Mouse (Mus musculus): ENCODE data around the gene Ppib. TPM values are rescaled to one million over a fixed set of nuclear protein-coding genes. Genes with fewer than 3 reads are reported as not detected.
A peak's percentile ranks its signal among the peaks of the same experiment; 100 is the strongest.

Ppib gene
- polyA plus RNA-seq, 1 experiment from 2014 or later: 658 TPM

DNA sequence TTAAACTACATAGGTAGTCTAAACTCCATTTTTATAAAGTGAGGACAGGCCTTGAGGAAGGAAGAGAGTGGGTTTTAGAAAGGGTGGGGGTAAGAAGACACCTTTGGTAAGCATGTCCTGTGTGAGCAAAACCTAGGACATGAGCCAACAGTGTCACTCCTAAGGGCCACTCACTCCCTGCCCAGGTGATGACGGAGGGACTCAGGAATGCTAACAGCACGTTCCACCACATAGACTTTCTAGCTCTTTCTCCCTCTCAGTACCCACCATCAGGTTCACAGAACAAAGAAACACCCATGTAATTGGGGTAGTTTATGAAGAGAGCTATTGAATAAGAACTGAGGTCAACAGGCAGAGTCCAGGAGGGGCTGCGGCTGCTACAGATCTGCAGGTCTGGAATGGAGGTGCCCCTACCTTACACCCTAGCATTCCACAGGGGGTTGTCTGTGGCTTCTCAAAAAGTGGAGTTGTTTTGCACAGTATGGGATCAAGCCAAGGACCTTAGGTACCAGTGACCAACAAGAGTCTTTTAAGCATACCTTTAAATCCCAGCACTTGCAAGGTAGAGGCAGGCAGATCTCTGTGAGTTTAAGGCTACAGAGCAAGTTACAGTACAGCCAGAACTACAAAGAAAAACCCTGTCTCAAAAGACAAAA lies 20.9 kb downstream of the Ppib start:
- Histone ChIP-seq H3K4me1 (ENCODE audit: control insufficient read depth, insufficient read depth, low read length) (peaks cover 6% of the 10 kb centered on the region; the same call in 1 of the 2 replicates), H3K4me3 (ENCODE audit: low read depth, low read length) (no peak overlapping the region), H3K27me3 (ENCODE audit: control insufficient read depth, insufficient read depth, low read length) (no peaks in the 10 kb centered on the region), H3K36me3 (ENCODE audit: control insufficient read depth, insufficient read depth, low read length) (no peaks in the 10 kb centered on the region), H3K9me3 (ENCODE audit: control insufficient read depth, low read depth, low read length) (no peaks in the 10 kb centered on the region), H3K4me2 (replicated peaks; ENCODE audit: low read depth, low read length) (no peak overlapping the region), H3K27ac (ENCODE audit: low read length) (no peak overlapping the region), H3K9ac (replicated peaks; ENCODE audit: low read depth, low read length) (no peak overlapping the region)
- ATAC-seq (ENCODE audit: insufficient number of reproducible peaks, insufficient read depth, low FRiP score, low read depth): no peak
- WGBS: 81% methylated on average over 3 of the region's 3 CpGs

DNA sequence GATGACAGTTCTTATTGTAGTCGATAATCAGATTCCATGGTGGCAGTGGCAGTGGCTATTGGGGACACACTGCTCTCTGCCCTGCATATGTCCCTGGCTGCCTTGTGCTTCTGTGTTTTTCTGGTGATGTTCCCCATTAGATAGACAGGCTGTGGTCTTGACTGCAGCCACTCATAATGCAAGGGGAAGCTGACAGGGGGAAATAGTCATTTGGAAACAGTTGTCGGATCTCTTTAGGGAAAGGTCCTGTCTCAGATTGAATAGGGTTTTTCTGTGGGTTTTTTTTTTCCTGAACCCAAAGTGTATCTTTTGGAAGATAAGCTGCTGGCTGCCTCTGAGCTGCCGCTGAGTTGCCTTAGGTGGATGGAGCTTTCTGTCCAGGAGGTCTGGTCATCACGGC lies 22.0 kb downstream of the Ppib start:
- H3K9ac ChIP-seq (replicated peaks; ENCODE audit: low read depth, low read length): no peak overlapping the region
- no peaks in the 10 kb centered on the region for H3K27me3 ChIP-seq (ENCODE audit: control insufficient read depth, insufficient read depth, low read length)
- no peak for ATAC-seq (ENCODE audit: insufficient number of reproducible peaks, insufficient read depth, low FRiP score, low read depth)
- H3K4me3 ChIP-seq (ENCODE audit: low read depth, low read length): no peak overlapping the region
- no peaks in the 10 kb centered on the region for H3K9me3 ChIP-seq (ENCODE audit: control insufficient read depth, low read depth, low read length)
- H3K4me1 ChIP-seq (ENCODE audit: control insufficient read depth, insufficient read depth, low read length): peaks cover 6% of the 10 kb centered on the region; the same call in 1 of the 2 replicates
- no peaks in the 10 kb centered on the region; the same call in 1 of the 2 replicates for H3K36me3 ChIP-seq (ENCODE audit: control insufficient read depth, insufficient read depth, low read length)
- 78% methylated on average over 4 of the region's 4 CpGs for WGBS
- H3K4me2 ChIP-seq (replicated peaks; ENCODE audit: low read depth, low read length): no peak overlapping the region
- H3K27ac ChIP-seq (ENCODE audit: low read length): no peak overlapping the region

DNA sequence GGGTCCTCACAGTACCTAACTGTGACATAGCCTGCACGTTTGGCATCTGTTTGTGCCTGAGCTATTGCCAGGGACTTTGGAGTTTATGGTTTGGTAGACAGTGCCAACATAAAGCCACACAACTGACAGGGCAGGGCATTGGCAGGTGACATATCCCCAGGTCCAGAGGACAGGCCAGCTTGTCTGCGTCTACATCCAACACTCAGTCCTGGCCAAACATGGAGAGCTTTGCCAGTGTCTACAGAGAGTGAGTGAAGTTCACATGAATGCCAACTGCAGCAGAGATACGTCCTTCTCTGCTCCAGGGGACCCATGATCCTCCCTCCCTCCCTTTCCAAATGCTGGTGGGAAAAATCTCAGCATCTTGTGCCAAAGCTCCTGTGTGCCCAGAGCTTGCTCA lies 24.1 kb downstream of the Ppib start:
- Histone ChIP-seq H3K4me2 (replicated peaks; ENCODE audit: low read depth, low read length) (no peak overlapping the region), H3K4me1 (ENCODE audit: control insufficient read depth, insufficient read depth, low read length) (no peaks in the 10 kb centered on the region), H3K9me3 (ENCODE audit: control insufficient read depth, low read depth, low read length) (no peaks in the 10 kb centered on the region), H3K4me3 (ENCODE audit: low read depth, low read length) (no peak overlapping the region), H3K27me3 (ENCODE audit: control insufficient read depth, insufficient read depth, low read length) (no peaks in the 10 kb centered on the region), H3K9ac (replicated peaks; ENCODE audit: low read depth, low read length) (no peak overlapping the region), H3K27ac (ENCODE audit: low read length) (no peak overlapping the region), H3K36me3 (ENCODE audit: control insufficient read depth, insufficient read depth, low read length) (peaks cover 21% of the 10 kb centered on the region)
- 91% methylated on average over 3 of the region's 3 CpGs for WGBS
- no peak for ATAC-seq (ENCODE audit: insufficient number of reproducible peaks, insufficient read depth, low FRiP score, low read depth)

DNA sequence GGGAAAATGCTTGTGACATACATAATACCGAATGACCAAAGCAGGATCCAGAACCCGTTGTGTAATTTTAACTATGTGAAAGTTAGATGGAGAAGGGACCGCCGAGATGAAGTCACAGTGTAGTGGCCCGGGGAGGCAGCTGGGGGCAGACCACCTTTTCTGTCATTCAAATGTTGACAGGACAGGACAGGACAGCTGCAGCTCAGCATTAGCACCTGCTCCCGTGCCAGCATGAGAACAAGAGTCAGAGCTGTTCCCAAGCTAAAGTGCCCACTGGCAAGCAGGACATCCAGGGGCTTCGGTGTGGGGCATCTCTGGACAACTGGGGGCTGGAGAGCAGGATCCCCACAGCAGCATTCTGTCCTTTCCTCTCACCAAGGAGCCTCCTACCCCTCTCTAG lies 27.0 kb downstream of the Ppib start:
- H3K9ac ChIP-seq (replicated peaks; ENCODE audit: low read depth, low read length): no peak overlapping the region
- H3K9me3 ChIP-seq (ENCODE audit: control insufficient read depth, low read depth, low read length): no peaks in the 10 kb centered on the region
- WGBS: 94% methylated on average over 7 of the region's 7 CpGs
- no peak overlapping the region for H3K27ac ChIP-seq (ENCODE audit: low read length)
- H3K4me3 ChIP-seq (ENCODE audit: low read depth, low read length): no peak overlapping the region
- 0 out of 2 replicates have a peak, but pooled peaks cover under 1% of the 10 kb centered on the region for H3K4me1 ChIP-seq (ENCODE audit: control insufficient read depth, insufficient read depth, low read length)
- ATAC-seq (ENCODE audit: insufficient number of reproducible peaks, insufficient read depth, low FRiP score, low read depth): no peak
- no peak overlapping the region for H3K4me2 ChIP-seq (replicated peaks; ENCODE audit: low read depth, low read length)
- H3K36me3 ChIP-seq (ENCODE audit: control insufficient read depth, insufficient read depth, low read length): peaks cover 35% of the 10 kb centered on the region
- no peaks in the 10 kb centered on the region for H3K27me3 ChIP-seq (ENCODE audit: control insufficient read depth, insufficient read depth, low read length)

DNA sequence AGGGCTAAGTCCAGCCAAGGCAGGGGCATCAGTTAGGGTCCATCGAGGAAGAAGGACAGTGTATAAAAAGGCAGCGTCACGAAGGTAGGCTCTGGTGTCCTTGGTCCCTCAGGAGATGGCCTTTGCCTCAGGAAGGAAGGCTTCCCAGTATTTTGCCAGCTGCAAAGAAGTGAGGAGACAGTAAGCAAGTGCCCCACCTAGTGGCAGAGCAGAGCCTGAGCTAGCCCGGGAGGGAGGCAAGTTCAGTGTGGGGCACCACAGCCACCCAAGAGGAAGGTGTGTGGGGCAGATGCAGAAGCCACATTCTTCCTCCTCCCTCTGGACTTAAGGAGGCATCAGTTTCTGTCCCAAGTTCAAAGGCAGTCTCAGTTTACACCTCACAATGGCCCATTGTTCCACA lies 28.4 kb downstream of the Ppib start:
- Histone ChIP-seq H3K4me3 (ENCODE audit: low read depth, low read length) (no peak overlapping the region), H3K9me3 (ENCODE audit: control insufficient read depth, low read depth, low read length) (no peaks in the 10 kb centered on the region), H3K9ac (replicated peaks; ENCODE audit: low read depth, low read length) (no peak overlapping the region), H3K27ac (ENCODE audit: low read length) (no peak overlapping the region), H3K27me3 (ENCODE audit: control insufficient read depth, insufficient read depth, low read length) (no peaks in the 10 kb centered on the region), H3K4me1 (ENCODE audit: control insufficient read depth, insufficient read depth, low read length) (peaks cover 6% of the 10 kb centered on the region; the same call in 1 of the 2 replicates), H3K4me2 (replicated peaks; ENCODE audit: low read depth, low read length) (no peak overlapping the region), H3K36me3 (ENCODE audit: control insufficient read depth, insufficient read depth, low read length) (peaks cover 49% of the 10 kb centered on the region)
- WGBS: 57% methylated on average over 4 of the region's 4 CpGs
- ATAC-seq (ENCODE audit: insufficient number of reproducible peaks, insufficient read depth, low FRiP score, low read depth): no peak; the same call in 1 of the 2 replicates

DNA sequence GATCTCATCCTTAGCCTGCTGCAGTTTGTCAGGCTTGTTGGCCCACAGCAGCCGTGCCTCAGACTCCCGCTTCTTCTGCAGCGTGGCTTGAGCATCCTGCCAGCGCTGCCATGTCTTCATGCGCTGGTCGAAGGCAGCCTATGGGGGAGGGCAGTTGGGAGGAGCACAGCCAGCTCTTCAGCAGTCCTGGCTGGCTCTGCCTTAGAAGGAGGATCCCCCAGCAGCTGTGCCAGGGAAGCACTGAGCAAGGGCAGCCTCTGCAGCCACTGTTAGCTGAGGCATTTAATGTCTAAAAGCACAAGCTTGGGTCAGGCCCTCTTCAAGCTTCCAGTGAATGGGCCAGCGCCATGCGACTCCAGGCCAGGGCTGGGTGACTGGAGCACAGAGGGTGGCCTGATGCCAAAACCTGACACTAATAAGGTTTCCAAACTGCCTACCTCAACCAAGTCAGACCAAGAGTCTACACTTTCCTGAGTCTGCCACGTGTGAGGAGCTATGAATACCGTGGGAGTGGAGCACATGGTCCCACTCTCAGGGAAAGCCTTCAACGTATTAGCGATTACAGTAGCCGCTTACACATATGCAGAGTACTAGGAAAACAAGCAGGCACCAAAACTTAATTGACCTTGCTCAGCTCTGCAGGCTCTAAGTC lies 30.7 kb downstream of the Ppib start:
- no peak overlapping the region for H3K4me2 ChIP-seq (replicated peaks; ENCODE audit: low read depth, low read length)
- no peak overlapping the region for H3K9ac ChIP-seq (replicated peaks; ENCODE audit: low read depth, low read length)
- peak overlapping the region; percentile 33; the same call in 1 of the 2 replicates for H3K27ac ChIP-seq (ENCODE audit: low read length)
- peaks cover 6% of the 10 kb centered on the region; the same call in 1 of the 2 replicates for H3K4me1 ChIP-seq (ENCODE audit: control insufficient read depth, insufficient read depth, low read length)
- 81% methylated on average over 13 of the region's 13 CpGs for WGBS
- H3K4me3 ChIP-seq (ENCODE audit: low read depth, low read length): no peak overlapping the region
- H3K36me3 ChIP-seq (ENCODE audit: control insufficient read depth, insufficient read depth, low read length): peaks cover 67% of the 10 kb centered on the region
- H3K9me3 ChIP-seq (ENCODE audit: control insufficient read depth, low read depth, low read length): no peaks in the 10 kb centered on the region
- no peaks in the 10 kb centered on the region for H3K27me3 ChIP-seq (ENCODE audit: control insufficient read depth, insufficient read depth, low read length)
- no peak for ATAC-seq (ENCODE audit: insufficient number of reproducible peaks, insufficient read depth, low FRiP score, low read depth)

DNA sequence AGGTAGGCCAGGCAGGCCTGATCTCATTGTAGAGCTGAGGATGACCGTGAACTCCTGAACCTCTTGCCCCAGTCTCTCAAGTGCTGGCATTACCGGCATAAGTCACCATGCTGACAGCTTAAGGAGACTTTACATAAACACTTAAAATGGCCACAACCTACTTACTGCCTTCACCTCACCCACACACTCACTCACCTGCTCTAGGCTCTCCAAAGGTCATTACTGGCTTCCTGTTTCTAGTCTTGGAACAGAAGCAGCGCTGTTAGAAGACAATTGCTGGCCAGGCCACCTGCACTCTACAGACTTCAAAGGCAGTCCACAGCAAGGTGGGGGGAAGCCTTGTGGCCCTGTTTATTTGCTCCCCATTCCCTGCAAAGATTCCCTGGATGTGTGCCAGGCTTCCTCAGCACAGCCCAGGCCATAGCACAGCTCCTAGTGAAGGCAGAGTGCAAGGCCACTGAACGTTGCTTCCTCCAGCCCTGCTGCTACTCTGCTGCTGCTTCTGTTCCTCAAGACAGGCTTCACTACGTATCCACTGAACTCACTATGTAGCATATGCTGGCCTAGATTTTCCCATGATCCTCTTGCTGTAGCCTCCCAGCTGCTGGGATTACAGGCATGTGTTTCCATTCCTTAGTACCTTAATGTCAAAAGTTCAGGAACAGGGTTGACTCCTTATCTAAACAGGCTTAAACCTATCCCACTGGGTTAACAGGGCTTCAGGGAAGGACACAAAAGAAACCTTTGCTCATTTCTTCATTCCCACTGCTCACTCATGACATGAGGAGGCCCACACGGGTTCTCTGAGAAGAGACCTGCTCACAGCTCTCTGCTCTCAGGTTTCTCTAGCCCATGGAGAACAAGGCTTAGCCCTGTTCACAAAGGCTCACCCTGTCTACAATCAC lies 31.6 kb downstream of the Ppib start:
- WGBS: 31% methylated on average over 6 of the region's 6 CpGs
- no peak for ATAC-seq (ENCODE audit: insufficient number of reproducible peaks, insufficient read depth, low FRiP score, low read depth)
- H3K36me3 ChIP-seq (ENCODE audit: control insufficient read depth, insufficient read depth, low read length): peaks cover 72% of the 10 kb centered on the region
- no peaks in the 10 kb centered on the region for H3K27me3 ChIP-seq (ENCODE audit: control insufficient read depth, insufficient read depth, low read length)
- peaks cover 6% of the 10 kb centered on the region; the same call in 1 of the 2 replicates for H3K4me1 ChIP-seq (ENCODE audit: control insufficient read depth, insufficient read depth, low read length)
- H3K4me2 ChIP-seq (replicated peaks; ENCODE audit: low read depth, low read length): no peak overlapping the region
- no peak overlapping the region for H3K4me3 ChIP-seq (ENCODE audit: low read depth, low read length)
- no peak overlapping the region for H3K9ac ChIP-seq (replicated peaks; ENCODE audit: low read depth, low read length)
- H3K27ac ChIP-seq (ENCODE audit: low read length): peak overlapping the region; percentile 28; the same call in 1 of the 2 replicates
- no peaks in the 10 kb centered on the region for H3K9me3 ChIP-seq (ENCODE audit: control insufficient read depth, low read depth, low read length)

DNA sequence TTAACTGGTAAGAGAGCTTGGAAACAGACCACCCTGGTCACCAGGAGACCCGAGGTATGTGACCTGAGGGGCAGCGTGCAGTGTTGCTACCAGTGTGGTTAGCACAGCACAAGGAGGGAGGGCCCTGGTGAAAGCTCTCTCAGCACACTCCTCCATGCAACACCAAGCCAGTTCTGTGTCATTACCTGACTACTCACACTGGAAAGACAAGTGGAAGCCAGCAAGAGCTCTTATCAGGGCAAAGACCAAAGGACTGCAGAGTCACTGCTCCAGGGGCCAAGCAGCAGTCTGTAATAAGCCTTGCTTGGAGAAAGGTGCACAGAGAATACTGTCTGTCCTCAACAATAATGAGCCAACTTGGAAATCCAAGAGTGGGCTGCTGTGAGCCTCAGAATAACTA lies 32.6 kb downstream of the Ppib start:
- ATAC-seq (ENCODE audit: insufficient number of reproducible peaks, insufficient read depth, low FRiP score, low read depth): no peak
- Histone ChIP-seq H3K27me3 (ENCODE audit: control insufficient read depth, insufficient read depth, low read length) (no peaks in the 10 kb centered on the region), H3K36me3 (ENCODE audit: control insufficient read depth, insufficient read depth, low read length) (peaks cover 73% of the 10 kb centered on the region), H3K4me1 (ENCODE audit: control insufficient read depth, insufficient read depth, low read length) (peaks cover 6% of the 10 kb centered on the region; the same call in 1 of the 2 replicates), H3K9me3 (ENCODE audit: control insufficient read depth, low read depth, low read length) (no peaks in the 10 kb centered on the region), H3K27ac (ENCODE audit: low read length) (no peak overlapping the region; the same call in 1 of the 2 replicates), H3K4me2 (replicated peaks; ENCODE audit: low read depth, low read length) (no peak overlapping the region), H3K4me3 (ENCODE audit: low read depth, low read length) (no peak overlapping the region), H3K9ac (replicated peaks; ENCODE audit: low read depth, low read length) (no peak overlapping the region)
- 59% methylated on average over 2 of the region's 2 CpGs for WGBS

Measured in stomach, embryonic 14.5 days (tissue).